Mouse (Mus musculus): ENCODE results near the gene Tusc2.
A peak's percentile ranks its signal among the peaks of the same experiment; 100 is the strongest.
"Not testable (repeated sequence)": the region's sequence is repeated elsewhere in the genome, so short reads cannot be mapped to it uniquely, and the experiment has no call there.

Tusc2 gene

GRCm38 (mm10) chr9:107568331-107569261 lies 5.5 kb downstream of the Tusc2 start:
- peak; percentile 79 to 88 for DNase-seq (ENCODE audit: low spot score in 2 of 2)

- no peak for DNase-seq (ENCODE audit: low spot score in 2 of 2)
Observed at GRCm38 (mm10) chr9:107569270-107569669, 6.2 kb downstream of the Tusc2 start.

GRCm38 (mm10) chr9:107570016-107570415 lies 7.0 kb downstream of the Tusc2 start:
- no peak for DNase-seq (ENCODE audit: low spot score in 2 of 2)

- no peak for DNase-seq (ENCODE audit: low spot score in 2 of 2)
Observed at GRCm38 (mm10) chr9:107570845-107571244, 7.8 kb downstream of the Tusc2 start.

- no peak for DNase-seq (ENCODE audit: low spot score in 2 of 2)
Observed at GRCm38 (mm10) chr9:107571534-107572326, 8.7 kb downstream of the Tusc2 start.

GRCm38 (mm10) chr9:107572327-107572662 lies 9.2 kb downstream of the Tusc2 start:
- DNase-seq (ENCODE audit: low spot score in 2 of 2) = no peak

- DNase-seq (ENCODE audit: low spot score in 2 of 2) = not testable (repeated sequence)
Observed at GRCm38 (mm10) chr9:107573774-107574173, 10.7 kb downstream of the Tusc2 start.

- peak; percentile 74 to 76 for DNase-seq (ENCODE audit: low spot score in 2 of 2)
Observed at GRCm38 (mm10) chr9:107575579-107576356, 12.7 kb downstream of the Tusc2 start.

GRCm38 (mm10) chr9:107576357-107577107 lies 13.5 kb downstream of the Tusc2 start, which contains the start of gene Hyal1:
TSS of gene Hyal1 (plus strand) at chr9:107576927.
- peak; percentile 81 to 88 for DNase-seq (ENCODE audit: low spot score in 2 of 2)

GRCm38 (mm10) chr9:107577871-107578270 lies 14.8 kb downstream of the Tusc2 start:
- DNase-seq (ENCODE audit: low spot score in 2 of 2) = no peak

- DNase-seq (ENCODE audit: low spot score in 2 of 2) = no peak
Observed at GRCm38 (mm10) chr9:107578587-107578986, 15.5 kb downstream of the Tusc2 start, which contains the start of gene Naa80. TSS of gene Naa80 (plus strand) at chr9:107578887.

GRCm38 (mm10) chr9:107579023-107579900 lies 16.2 kb downstream of the Tusc2 start:
- no peak for DNase-seq (ENCODE audit: low spot score in 2 of 2)

- peak; percentile 84 to 92 for DNase-seq (ENCODE audit: low spot score in 2 of 2)
Observed at GRCm38 (mm10) chr9:107580501-107581317, 17.7 kb downstream of the Tusc2 start, which contains the start of gene Hyal3. TSS of gene Hyal3 (plus strand) at chr9:107580818.

- DNase-seq (ENCODE audit: low spot score in 2 of 2) = no peak
Observed at GRCm38 (mm10) chr9:107581584-107581983, 18.5 kb downstream of the Tusc2 start.

- no peak for DNase-seq (ENCODE audit: low spot score in 2 of 2)
Observed at GRCm38 (mm10) chr9:107582509-107583062, 19.5 kb downstream of the Tusc2 start.

GRCm38 (mm10) chr9:107583174-107583573 lies 20.1 kb downstream of the Tusc2 start:
- DNase-seq (ENCODE audit: low spot score in 2 of 2) = no peak

- no peak for DNase-seq (ENCODE audit: low spot score in 2 of 2)
Observed at GRCm38 (mm10) chr9:107586504-107586903, 23.4 kb downstream of the Tusc2 start.

GRCm38 (mm10) chr9:107586974-107587832 lies 24.1 kb downstream of the Tusc2 start, which contains the start of gene Ifrd2:
TSS of gene Ifrd2 (plus strand) at chr9:107587642.
- DNase-seq (ENCODE audit: low spot score in 2 of 2) = peak; percentile 93 to 97
